Mouse (Mus musculus): Measurements from ENCODE around the gene Ston2. TPM values are rescaled to one million over a fixed set of nuclear protein-coding genes. Genes with fewer than 3 reads are reported as not detected.
"Not testable (repeated sequence)": the region's sequence is repeated elsewhere in the genome, so short reads cannot be mapped to it uniquely, and the experiment has no call there.

Gene Ston2
- total RNA-seq, 4 experiments from 2014 or later, result 30.8 to 32.6 (median 32.0) TPM

DNA sequence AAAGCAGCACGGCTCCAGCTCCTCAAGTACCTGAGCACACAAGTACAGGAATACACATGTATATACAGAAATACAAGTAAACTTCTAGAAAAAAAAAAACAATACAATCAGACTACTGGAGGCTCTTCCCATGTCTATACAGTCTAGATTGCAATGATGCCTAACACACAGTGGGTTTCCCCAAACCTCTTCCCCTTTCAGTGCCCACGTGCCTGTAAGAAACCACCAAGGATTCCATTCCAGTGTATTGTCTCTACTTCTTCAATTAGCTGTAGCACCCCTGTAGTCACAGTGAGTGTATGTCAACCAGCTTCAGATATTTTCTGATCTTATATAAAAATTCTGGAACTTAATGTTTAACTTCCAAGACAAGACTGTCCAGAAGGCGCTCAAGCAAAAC lies 196.1 kb downstream of the Ston2 start:
- DNase-seq (ENCODE audit: low spot score in 2 of 2), result no peak

DNA sequence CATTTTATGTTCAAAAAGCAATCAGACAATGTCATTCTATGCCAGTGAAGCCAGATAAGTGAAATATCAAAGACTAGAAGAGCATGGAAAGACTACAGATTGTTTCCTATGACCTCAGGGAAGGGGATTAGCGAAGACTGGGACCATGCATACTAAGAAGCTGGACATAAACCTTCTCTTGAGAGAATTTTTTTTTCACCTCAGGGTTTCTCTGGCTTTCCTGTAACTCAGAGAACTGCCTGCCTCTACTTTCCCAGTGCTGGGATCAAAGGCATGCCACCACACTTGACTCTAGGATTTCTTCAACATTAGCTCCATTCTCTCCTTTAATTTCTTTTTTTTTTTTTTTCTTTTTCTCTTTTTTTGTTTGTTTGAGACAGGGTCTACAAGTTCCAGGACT lies 197.0 kb downstream of the Ston2 start:
- no peak for DNase-seq (ENCODE audit: low spot score in 2 of 2)

DNA sequence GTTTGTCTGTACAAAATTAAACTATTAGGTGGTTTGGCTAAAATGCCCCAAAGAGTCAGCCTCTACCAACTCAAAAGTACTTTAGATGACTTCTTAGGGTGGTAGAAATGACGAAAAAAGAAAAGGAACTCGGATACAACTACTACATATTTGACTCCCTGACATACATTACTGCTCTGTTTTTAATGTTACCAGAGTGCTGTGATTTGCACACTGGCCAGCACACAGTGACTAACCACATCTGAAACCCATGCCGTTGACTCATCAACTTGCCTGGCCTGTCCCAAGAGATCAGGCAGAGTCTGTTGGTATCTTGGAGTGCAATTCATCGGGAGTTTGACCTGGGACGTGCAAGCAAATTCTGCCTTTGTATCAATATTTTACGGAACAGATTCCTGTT lies 197.5 kb downstream of the Ston2 start:
- DNase-seq (ENCODE audit: low spot score in 2 of 2), result no peak

DNA sequence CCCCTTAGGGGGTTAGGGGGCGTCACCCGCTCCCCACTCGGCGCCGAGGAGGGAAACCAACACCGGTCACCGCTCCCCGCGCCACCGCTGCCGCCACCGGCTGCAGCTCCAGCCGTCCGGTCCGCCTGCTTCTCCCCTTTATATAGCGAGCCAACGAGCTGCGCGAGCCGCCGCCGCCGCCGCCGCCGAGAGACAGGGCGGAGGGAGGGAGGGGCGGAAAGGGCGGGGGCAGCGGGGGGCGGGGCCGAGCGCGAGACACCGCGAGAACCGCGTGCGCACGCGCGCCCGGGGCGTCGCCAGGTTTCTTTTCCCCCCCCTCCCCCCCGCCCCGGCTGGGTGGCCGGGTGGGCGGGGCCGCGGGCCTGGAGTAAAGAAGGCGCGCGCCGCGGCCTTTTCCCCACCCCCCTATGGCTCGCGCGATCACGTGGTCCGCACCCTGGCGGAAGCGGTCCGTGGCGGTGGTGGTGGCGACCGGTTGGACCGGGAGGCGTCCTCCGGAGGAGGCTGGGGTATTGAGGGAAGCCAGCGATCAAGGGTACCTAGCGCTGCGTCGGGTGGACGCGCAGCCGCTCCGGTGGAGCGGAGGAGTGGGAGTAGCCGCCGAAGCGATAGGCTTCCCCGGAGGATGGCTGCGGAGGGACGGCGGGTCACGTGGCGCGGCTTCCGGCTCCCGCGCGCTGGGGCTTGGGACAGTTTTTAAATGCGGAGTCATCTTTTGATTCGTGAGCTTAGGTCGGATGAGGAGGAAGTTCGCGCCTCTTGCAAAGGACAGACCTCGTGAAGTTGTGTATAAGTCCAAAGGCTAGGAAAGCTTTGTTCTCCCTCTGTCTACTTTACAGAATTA lies 198.1 kb downstream of the Ston2 start, which contains the start of gene Gtf2a1:
TSS of gene Gtf2a1 (minus strand) at position 641 of the 844 bp plus-strand sequence.
- peak; percentile 88 to 90 for DNase-seq (ENCODE audit: low spot score in 2 of 2)

DNA sequence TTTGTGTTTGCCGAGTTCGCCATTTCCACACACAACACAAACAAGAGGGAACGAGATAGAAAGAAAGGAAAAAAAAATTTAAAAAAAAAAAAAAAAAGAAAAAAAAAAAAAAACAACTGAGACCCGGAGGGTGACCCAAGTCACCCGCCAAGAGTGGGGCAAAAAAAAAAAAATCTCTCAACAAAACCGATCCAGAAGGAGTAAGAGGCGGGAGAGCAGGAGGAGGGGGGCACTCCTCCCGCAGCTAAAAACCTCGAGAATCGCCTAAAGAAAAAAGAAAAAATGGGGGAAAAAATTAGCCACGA lies 198.7 kb downstream of the Ston2 start:
- no peak for DNase-seq (ENCODE audit: low spot score in 2 of 2)

DNA sequence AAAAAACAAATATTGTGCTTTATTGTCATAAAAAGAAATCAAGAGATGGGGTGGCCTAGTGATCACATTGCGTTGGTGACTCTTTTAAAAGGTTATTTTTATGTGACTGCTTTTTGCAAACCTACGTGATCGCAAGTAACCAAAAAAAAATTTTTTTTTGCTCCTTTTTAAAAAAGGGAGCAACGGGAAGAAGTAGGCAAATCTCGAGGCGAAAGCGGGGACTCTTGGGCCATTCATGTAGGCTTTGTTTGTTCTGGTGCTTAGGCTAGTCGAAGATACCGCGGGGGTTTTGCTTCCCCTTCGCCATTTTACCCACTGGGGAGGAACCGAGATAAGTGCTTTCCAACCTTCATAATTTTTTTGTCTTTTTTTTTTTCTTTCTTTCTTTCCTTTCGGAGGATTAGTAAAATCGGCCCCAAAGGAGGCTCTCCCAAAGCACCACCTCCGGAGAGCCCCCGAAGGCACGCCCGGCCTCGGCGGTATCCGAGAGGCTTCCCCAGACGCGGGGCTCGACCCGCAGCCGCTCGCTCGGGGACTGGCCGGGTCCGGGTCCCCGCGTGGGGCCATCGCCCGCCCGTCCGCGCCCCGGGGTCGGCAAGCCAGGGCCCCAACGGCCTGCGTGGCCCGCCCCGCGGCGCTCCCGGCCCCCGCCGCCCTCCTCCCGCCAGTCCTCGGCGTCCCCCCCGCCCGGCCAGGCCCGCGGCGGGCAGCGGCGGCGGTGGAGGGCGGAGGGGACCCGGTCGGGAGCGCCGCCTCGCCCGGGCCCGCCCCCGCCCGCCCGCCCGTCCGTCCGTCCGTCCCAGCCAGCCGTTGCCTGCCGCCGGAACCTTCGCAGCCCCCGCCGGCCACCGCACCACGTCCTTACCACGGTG lies 199.3 kb downstream of the Ston2 start:
- peak in 1 of 2 experiments; percentile 21 for DNase-seq (ENCODE audit: low spot score in 2 of 2)

DNA sequence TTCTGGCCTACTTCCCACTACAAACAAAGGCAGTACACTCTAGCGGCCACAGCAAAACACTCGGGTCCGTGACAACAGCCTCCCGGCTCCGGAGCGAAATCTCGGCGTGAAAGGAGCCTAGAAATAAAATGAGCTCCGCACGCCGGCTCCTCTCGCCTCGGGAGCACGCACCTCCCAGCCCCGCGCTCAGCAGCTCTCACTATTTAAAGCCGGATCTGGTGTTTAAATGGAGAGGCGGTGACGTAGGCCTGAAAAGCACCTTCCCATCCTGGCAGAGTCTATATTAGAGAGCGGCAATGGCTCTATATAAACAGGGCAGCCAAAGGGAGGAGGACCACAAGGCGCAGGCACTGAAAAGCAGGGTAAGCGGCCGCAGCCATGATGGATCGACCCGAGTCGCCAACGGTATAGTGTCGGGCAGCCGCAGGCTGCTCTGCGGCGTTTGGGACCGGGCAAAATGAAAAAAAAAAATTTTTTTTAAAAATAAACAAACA lies 200.0 kb downstream of the Ston2 start:
- peak; percentile 90 to 94 for DNase-seq (ENCODE audit: low spot score in 2 of 2)

DNA sequence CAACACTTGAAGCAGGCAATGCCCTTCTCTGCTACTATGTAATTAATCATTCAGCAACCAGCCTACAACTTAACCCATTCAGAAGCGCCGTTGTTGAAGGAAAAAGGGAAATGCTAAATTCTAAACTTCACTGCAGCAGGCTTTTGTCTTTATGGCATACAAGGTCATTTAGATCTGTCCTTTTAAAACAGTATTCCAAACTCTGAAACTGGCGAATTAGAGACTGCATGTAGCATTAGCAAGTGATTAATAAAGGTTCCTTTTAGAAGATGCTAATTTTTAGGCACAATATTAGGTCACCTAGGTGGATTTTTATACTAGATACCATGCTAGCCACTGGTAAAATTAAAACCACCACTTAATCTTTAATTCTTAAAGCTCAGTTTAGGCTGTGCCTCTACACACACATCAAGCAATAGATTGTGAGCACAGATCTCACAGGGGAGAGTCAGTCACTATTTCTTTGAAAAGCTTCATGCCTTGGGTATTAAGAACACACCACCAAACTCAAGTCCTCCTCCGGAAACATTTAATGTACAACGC lies 200.6 kb downstream of the Ston2 start:
- DNase-seq (ENCODE audit: low spot score in 2 of 2), result no peak

DNA sequence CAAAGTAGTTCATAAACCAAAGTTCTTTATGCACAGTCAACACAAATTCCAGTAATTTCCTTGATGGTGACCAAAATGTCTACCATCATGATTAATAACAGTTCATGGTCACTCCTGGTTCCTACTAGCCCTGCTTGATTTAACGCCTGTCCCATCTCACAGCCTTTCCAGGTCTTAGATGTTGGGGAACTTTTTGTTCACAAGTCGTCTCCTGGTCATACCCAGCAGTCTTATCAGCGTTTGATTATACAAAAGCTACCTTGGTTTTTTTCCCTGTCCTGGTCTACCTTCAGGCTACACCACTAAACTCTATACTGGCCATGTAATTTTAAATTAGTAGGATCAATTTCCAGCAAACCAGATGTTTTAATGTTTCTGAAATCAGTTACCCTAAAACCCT lies 201.1 kb downstream of the Ston2 start:
- DNase-seq (ENCODE audit: low spot score in 2 of 2), result no peak

DNA sequence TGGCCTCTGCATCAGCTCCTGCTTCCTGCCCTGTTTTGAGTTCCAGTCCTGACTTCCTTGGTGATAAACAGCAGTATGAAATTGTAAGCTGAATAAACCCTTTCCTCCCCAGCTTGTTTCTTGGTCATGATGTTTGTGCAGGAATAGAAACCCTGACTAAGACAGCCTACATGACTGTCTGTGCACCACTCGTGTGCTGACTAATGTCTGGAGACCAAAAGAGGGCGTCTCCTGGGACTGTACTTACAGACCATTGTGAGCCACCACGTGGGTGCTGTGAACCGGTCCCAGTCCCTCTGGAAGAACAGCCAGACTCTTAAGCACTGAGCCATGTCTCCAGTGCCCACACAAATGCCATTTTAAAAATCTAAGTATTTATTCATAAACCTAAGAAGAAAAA lies 202.4 kb downstream of the Ston2 start:
- not testable (repeated sequence) for DNase-seq (ENCODE audit: low spot score in 2 of 2)

DNA sequence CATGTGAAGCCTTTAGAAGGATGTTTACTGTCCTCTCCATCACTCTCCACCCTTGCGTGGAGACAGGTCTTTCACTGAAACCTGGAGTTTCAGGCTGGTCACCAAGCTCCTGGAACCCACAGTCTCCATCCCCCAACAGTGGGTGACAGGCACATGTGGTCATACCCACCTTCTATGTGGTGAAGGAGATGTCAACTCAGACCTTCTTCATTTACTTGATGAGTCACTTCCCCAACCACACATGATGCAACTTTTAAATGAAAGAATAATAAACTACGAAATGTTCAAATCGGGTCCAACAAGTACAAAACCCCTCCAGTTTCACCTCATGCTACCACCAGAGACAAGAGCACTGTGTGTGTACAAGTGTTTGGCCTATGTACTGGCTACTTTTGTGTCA lies 203.0 kb downstream of the Ston2 start:
- DNase-seq (ENCODE audit: low spot score in 2 of 2), result no peak

DNA sequence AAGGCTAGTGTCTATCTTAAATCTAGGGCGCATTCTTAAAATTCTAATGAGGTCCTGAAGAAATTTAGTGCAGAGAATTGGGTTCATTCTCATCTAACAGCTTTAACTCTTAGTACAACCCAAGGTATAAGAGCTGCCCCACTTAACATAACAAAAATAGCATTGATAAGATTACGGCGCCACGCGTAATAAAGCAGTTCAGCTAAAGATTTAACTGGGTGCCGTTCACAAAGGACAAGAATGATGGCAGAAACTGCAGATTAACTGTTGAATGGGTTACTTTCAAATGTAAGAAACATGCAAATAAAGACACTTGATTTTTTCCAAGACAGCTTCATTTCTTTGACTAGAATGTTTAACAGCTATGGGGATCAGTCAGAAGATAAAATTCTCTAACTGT lies 204.8 kb downstream of the Ston2 start:
- no peak for DNase-seq (ENCODE audit: low spot score in 2 of 2)

Small RNA genes lying within 50 kb of the gene (microRNA-seq; reads per million reads assigned to microRNA genes)
- gene Gm22015, result 0 reads per million in 2 experiments

Other genes with a start within 250 kb of the Ston2 start
- 10 to 100 TPM; 51.2 to 64.0 (median 55.6) TPM for gene Gtf2a1, start 197.9 kb downstream of the Ston2 start, total RNA-seq (2022)
- gene Sel1l, start 60.8 kb upstream of the Ston2 start, total RNA-seq (2022), result 100 to 1,000 TPM; 146 to 185 (median 161) TPM